Mouse (Mus musculus): ENCODE measurements around the gene Fam172a.

Gene Fam172a

DNA sequence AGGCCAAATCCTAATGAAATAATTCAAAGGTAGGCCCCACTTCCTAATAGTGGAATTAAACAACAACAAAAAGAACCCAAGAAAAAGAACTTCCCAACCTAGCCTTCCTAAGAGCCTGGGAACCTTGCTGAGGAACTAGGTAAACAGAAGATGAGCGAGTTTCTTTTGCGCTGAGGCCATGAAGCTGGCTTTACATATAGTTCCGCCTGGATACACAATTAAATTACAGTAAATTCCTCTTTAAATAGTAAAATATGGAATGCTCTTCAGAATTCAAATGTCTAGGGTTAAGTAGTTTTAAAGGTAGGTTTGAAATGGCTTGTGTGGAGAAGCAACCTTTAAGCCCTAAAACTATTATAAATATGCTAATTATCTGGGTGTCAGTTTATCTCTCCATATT lies 478.4 kb downstream of the Fam172a start:
- DNase-seq (ENCODE audit: low read depth) = no peak

DNA sequence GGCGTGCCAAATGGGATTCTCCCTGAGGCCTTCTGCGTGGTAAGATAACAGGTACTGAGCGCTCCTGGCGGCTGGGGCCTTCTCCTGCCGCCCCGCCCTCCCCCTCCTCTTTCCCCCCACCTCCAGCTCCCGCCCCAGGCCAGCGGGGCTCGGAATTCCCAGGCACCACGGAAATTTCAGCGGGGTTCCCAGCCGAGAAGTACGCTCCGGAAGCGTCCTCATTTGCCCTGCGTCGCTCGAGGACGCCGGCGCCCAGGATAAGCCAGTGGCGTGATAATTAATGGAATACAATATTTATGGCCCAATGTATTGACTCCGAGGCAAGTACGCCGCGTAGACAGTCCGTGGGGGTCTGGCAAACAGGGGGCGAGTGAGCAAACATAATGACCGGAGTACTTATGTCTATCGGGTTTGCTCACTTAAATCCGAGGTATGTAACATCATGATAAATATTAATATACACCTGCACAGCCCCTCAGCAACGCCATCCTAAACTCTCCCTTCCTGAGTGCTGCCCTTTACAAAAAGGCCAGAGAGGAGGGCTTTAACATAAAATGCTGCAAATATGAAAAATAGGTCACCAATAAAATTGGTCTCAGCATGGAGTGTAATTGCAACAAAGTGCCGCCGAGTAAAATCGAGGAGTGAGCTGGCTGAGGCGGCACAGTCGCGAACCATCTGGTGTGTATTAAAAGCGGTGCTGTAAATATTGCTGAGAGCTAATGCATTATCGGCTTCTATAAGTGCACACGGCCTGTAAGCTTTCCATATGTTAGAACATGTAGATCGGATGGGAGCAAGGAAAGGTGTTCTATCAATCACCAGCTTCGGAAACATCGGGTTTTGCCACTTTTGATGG lies 479.5 kb downstream of the Fam172a start:
- no peak for DNase-seq (ENCODE audit: low read depth)

DNA sequence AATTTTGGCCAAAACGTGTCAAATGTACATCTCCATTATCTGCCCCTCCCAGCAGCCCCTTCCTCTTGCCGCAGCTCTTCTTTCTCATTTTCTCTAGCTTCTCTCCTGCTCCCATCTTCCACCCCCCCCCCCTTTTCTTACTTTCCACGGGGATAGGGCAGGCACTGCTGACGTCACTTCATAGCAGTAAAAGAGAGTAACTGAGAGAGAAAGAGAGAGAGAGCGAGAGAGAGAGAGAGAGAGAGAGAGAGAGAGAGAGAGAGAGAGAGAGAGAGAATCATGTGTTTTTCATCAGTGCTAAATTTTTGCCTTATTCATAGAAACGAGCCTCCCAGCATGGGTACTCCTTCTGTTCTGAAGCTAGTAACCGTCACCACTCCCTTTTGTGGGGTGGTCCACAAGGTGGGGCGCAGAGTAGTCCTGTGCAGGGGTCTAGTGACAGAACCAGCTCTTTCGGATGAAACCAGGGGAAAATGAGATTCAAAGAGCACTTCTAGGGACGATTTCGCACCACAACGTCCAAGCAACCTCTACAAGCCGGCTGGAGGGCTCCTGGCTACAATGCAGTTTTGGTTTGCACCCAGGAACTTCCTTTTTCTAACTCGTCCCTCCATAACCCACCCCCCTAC lies 480.2 kb downstream of the Fam172a start:
- DNase-seq (ENCODE audit: low read depth) = no peak

DNA sequence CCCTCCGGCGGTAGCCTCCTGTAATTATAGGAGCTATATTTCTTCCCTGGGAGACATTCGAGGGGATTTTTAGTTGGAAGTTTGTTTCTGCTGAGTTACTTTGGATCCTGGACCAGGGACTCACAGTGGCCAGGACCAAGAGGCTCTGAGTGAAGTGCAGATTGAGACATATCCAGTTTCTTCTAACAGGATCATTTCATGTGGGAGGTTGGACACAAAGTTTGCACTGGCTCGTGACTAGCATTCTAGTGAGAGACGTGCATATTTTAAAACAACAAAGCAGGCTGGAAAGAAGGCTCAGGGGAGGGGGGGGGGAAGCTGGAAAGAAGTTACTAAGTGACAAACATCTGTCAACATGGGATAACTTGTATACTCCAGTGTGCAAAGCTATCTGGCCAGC lies 481.2 kb downstream of the Fam172a start:
- no peak for DNase-seq (ENCODE audit: low read depth)

DNA sequence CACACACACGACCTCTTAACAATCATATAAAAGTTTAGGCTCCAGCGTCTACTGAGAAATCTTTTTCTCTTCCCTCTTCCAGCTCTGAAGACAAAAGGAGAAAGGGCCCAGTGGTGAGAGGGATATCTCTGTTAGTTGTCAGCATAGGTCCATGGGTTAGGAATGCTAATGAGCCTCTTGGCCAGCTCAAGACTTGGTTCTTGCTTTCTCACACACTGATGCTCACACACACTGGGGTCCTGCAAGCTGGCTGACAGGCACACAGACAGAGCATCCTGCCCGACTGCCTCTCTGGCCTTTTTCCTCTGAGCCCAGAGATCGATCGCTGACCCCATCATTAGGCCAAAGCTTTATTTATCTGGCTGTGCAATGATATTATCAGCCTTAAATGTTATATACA lies 482.2 kb downstream of the Fam172a start:
- no peak for DNase-seq (ENCODE audit: low read depth)

DNA sequence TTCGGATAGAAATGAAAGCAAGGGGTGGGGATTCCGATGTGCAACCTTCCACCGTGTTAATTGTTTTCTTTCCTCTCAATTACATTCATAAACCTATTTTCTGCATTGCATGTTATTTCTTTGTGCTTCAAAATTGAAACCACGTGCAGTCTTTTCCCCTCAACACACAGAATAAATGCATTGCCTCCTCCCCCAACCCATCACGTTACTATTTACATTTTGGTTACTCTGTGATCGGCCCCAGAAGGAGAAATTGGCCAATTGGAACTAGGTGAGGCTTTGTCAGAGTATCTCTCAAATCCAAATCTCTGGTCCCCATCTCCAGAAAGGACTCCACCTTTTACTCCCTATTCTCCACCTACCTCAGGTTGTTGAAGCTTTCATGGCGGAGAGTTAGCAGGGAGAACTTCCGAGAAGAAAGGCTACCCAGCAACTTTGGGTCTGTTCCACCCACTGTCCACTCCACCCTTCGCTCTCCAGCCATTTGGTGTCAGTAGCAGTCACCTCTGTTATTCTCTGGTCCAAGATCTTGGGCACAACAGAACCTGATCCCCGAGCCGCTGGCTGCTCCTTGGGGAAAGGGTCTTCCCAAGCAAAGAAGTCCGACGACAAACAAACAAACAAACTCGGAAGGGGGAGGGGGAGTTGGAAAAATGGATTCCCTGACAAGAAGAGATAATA lies 483.1 kb downstream of the Fam172a start:
- DNase-seq (ENCODE audit: low read depth) = no peak

DNA sequence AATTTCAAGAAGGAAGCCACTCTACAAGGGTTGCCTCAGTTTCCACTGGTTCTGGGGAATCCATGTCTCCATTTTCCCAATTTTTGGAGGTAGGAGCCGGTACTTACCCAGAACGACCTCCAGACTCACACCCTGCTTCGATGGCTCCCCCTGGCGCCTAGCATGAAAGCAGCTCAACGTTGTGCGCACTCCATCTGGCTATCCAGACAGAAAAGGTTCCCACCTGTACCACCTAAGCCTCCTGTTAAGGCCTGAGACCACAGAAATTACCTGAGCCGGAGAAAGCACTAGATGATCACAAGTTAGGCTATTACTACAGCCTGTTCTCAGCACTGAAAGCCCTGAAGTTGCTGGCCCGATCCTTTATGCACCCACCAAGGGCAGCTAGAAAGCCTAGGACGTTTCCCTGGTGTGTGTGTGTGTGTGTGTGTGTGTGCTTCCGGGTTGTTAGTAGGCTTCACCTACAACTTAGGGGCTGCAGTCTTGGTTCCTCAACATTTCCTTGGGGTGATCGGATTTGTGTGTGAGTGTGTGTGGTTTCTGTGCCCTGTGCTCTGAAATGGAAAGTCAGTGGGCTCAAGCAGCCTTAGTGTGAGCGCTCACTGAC lies 484.6 kb downstream of the Fam172a start:
- DNase-seq (ENCODE audit: low read depth) = no peak

DNA sequence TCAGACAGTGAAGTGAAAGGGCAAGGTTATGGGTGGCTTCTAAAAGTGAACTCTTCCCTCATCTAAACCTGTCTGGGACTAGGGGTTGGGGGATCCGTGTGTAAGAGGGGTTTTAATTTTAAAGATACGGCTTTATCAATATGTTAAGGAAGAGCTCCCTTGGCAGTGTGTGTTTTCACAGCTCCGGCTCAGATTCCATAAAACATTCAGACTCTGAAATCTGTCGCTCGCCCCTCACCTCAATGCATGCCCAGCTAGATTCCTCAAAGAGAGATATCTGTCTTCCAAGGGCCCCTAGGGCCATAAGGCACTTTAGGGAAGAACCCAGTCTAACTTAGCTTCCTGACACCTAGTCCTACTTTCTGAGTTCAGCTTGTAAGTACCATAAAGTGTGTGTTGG lies 486.0 kb downstream of the Fam172a start:
- DNase-seq (ENCODE audit: low read depth) = no peak

DNA sequence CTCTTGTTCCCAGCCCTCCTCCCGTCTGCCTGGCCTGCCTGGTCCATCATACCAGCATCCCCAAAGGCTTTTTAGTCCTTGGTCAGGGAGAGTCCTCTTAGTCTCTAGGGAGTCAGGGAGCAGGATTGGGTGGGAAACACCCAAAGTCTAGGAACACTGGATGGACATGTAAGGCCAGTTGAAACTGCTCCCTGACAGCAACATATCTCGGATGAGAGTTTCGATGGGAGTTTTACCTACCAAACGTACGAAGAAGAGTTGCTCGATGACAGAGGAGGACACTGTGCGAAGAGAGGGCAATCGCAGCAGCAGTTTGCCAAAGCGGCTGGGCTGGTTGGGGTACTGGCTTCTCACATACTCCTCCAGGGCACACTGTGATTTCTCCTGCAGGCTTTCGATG lies 487.8 kb downstream of the Fam172a start:
- no peak for DNase-seq (ENCODE audit: low read depth)

DNA sequence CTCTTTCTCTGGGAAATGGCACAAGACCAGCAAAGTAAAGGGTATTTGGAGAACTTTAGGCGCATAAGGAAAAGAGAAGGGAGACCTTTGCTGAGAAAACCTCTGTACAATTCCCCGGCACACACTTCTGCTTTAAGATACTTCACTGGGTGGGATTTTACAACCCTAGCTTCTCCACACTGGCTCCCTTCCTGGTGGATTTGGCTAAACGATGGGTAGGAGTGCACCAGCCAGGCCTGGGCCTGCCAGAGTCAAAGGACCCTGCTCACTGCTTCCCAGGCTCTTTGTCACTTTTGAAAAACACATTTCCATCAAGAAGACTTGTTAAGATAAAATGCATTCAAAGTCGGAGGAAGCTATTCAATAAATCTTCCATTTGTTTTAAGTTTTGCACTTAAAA lies 491.4 kb downstream of the Fam172a start:
- no peak for DNase-seq (ENCODE audit: low read depth)

DNA sequence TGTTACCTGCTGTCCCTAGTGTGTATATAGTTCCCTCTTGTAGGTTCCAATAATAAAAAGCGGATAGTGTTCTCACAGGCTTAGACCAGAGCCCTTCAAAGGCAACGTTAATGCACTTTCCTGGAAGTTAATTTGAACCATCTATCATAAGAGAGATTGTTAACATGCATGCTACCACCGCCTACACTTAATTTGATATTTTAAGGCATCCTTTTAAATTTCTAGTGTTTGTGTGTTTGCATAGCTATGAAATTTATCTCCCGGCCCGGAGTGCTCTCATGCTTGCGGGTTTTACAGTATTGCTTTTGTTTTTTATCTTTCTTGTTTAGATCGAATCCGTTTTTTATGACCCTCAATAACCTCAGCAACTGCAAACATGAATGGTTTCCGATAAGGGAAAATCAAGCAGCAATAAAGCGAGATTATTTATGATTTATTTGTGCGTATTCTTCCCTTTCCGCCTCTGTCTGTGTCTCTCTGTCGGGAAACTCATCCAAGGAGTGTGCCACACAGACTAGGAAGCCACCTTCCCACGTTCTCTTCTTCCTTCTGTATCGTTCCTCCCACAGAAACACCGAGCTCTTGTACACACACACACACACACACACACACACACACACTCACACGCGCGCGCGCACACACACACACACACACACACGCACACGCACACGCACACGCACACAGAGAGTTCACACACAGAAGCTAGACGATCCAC lies 492.5 kb downstream of the Fam172a start:
- DNase-seq (ENCODE audit: low read depth) = no peak

DNA sequence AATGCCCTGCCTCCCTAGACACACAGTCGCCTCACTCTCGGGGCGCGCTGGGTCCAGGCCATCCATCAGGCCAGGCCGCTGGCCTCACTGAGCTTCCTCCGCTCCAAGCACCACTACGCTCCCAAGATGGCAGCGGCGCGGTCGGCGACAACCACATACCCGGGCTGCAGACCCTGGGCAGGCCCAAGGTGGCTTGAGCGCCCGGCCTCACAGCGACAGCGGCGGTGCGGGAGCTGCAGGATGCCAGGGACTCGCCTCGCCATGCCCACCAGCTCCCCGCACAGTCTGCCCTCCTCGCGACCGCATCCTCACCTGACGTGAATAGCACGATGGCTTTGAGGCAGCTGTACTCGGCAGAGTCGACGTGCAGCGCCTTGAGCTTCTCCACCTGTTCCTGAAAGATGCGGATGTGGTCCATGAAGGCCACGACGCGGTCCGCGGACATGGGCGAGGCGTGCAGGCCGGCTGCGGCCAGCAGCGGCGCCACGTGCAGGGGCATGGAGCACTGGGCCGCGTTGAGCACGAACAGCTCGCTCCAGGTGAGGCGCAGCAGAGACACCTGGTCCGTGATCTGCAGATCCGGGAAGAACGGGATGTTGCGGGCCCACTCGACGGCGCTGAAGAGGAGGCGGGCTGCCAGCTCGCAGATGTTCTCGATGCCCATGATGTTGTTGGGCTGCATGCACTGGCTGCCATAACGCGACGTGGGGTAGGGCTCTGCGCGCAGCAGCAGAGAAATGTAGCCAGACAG lies 493.2 kb downstream of the Fam172a start:
- no peak for DNase-seq (ENCODE audit: low read depth)

DNA sequence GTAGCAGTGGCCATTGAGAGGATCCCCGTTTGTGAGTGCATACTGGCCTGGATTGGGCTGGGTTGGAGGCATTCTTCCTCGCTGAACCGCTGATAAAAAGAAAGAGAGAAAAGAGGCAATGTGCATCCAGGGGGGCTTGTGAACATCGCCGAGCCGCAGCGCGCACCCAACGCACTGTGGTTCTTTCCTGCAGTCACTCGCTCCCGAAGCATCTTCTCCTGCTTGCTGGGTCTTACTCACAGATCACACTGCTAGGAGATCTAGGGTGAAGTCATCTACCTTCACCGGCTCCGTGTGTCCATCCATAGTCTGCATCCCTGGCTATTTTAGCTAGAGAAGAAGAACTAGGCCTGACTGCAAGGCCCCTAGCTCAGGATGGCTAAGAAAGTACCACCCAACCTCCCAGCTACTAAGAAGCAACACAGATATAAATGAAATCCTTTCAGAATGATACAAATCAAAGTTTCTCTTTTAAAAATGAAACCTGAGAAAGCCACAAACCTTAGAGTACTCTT lies 493.8 kb downstream of the Fam172a start:
- DNase-seq (ENCODE audit: low read depth) = no peak

DNA sequence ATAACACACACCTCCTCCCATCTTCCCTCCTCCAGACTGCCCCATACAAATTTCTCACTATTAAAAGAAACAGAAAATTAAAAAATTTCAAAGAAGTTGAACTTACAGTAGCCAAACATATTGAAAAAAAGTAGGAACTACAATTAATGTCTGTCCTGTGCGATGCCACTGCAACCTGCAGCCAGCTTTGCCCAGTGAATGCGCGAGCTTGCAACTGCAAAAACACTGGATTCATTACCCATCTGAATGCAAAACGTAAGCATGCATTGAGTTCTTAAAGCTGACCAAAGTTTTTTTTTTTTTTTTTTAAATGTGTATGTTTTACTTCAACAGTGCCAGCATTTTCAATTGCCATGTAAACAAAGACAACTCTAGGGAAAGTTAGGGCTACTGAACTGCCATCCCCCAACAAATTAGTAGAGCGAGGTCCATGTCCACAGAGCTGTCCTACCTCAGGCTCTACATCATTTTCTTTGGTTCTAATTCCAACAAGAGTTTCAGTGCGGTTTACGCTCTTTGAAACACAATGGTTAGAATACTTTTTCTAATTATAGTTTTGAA lies 494.5 kb downstream of the Fam172a start:
- DNase-seq (ENCODE audit: low read depth) = no peak

DNA sequence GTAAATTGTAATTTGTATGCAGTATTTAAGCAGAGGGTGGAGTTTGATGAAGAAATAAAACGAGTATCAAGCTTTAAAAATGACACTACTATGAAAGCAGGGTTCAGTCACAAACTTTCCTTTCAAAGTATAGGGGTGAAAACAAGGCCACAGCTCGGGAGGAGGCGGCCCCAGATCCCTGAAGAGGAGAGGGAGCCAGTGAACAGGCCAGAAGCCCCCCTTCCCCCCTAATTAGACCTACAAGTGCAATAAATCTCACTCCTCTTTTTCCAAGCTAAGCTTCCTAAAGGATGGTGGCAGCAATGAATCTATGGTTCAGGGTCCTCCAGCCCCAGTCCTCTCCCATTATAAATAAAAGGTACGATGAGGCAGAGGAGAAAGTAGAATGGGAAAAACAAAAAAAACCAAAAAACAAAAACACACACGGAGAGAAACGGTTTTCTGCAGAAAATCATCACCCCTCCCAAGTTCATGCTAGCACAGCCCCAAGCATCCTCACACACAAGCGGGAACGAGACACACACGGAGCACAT lies 495.5 kb downstream of the Fam172a start:
- DNase-seq (ENCODE audit: low read depth) = no peak

DNA sequence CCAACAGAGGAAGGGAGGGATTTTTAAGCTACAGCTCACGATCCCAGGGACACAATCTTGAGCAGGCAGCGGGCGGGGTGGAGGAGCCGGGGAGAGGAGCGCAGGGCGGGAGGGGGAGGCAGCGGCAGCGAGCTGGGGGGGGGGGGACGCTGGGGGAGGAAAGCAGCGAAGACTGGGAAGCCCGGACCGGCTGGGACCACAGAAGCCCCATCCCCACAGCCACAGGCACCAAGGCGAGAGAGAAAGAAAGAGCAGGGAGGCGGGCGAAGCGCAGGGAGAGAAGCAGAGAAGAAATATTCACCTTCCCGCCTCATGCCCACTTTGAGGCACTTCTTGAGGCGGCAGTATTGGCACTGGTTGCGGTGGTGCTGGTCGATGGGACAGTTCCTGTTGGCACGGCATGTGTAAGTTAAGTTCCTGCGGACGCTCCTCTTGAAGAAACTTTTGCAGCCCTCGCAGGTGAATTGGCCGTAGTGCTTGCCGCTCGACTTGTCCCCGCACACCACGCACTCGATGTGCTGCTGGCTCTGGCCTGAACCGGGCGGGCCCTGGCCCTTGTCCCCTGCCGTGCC lies 496.1 kb downstream of the Fam172a start:
- no peak for DNase-seq (ENCODE audit: low read depth)

DNA sequence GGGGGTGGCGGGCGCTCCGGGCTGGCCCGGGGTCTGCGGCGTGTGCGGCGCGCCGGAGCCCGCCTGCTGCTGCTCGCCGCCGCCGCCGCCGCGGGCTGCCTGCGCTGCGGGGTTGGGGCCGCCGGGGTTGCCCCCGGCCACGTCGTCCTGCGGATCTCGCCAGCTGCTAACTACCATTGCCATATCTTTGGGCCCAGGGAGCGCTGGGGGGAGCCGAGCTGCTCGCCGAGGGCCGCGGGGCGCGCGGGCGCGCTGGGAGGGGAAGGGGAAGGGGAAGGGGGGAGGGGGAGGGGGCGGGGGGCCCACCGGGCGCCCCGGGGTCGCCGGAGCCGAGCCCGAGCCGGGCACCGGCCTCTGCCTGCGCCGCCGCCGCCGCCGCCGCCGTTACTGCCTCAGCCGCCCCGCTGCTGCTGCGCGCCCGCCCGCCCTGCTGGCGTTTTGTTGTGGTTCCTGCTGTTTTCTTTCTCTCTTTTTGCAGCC lies 496.6 kb downstream of the Fam172a start:
- no peak for DNase-seq (ENCODE audit: low read depth)

DNA sequence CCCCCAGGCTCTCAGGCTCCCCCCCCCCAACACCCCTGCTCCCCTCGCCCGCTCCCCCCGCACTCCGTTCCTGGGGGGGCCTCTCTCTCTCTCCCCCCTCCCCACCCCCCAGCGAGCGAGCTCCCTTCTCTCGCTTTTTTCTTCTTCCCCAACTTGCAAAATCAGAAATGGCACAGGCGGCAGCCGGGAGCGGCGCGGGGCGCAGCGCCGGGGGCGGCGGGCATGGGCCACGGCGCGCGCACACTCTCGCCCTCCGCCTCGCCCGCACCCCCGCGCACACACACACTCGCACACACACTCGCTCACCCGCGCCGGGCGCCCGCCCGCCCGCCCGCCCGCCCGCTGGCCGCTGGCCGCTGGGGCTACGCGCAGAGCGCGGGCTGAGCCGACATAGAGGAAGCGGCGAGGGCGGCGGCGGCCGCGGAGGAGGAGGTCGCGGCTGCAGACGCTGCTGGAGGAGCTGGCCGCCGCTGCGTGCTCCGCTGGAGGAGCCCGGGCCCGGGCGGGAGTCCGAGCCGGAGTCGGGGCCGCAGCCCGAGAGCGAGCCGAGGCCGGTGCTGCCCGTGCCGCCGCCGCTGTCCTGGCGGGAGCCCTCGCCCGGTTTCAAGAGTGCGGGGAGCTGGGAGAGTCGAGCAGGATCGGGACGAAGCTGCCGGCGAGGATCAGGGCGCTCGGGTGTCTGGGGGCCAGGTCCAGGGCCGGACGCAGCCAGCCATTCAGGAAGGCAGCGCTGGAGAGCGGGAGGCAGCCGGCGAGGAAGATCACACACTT lies 497.2 kb downstream of the Fam172a start:
- DNase-seq (ENCODE audit: low read depth) = no peak

DNA sequence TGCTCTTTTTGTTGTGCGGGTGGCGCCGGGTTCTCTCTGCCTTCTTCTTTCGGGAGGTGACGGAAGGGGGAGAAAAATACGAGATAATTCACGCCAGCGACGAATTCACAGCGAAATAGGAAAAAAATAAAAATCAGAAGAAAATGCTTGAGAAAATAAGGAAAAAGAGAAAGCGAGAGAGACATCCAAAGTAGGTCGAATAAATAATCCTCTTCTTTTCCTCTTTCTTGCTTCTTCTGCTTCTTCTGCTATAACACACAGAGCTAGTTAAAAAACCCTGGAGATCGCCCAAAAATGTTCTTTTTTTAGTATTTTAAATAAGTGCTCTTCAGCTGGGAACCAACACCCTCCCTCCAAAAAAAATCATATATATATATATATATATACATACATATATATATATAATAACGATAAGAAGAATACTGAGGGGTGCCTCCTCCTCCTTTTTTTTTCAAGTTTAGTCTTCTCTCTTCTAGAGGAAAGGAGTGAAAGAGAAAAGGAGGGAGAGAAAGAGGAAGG lies 497.9 kb downstream of the Fam172a start, which contains the start of gene Nr2f1:
TSS of gene Nr2f1 (minus strand) at position 116 of the 519 bp plus-strand sequence.
- DNase-seq (ENCODE audit: low read depth) = no peak
